Mouse (Mus musculus) heart, postnatal 0 days (tissue): ENCODE measurements at regions not wholly inside any gene's neighbourhood (a gene's known extent, or its start where the extent isn't known, plus 50 kb on each side); places are given as distances from the start of the nearest gene placed in this dataset.
"Not testable (repeated sequence)": the region's sequence is repeated elsewhere in the genome, so short reads cannot be mapped to it uniquely, and the experiment has no call there.

ENCODE experiments used
- ATAC-seq: fragments of 200-750 bp; cut with Nextera tagmentation; 2 replicates; pipeline ENCODE4 v1.8.0; 2017; ENCODE audit warnings: low read depth, moderate number of reproducible peaks, moderate library complexity; ENCODE audit not compliant: insufficient read depth
- DNase-seq: peaks from one replicate; pipeline ENCODE4 v3.0.0-alpha.2; 2016; ENCODE audit warnings: low spot score
- H3K27ac ChIP-seq: fragments of 300-500 bp; sonication (generic); 2 replicates; pipeline ENCODE4 v1.5.1; 2014; ENCODE audit warnings: low read depth, mild to moderate bottlenecking
- H3K27me3 ChIP-seq: fragments of 300-500 bp; sonication (generic); 2 replicates; pipeline ENCODE4 v1.6.1; 2014; ENCODE audit warnings: low read length, mixed read lengths; ENCODE audit not compliant: control insufficient read depth, insufficient read depth
- H3K36me3 ChIP-seq: fragments of 300-500 bp; sonication (generic); replicated peaks from 2 replicates; pipeline ENCODE4 v1.6.1; 2014; ENCODE audit warnings: low read length, mixed read lengths; ENCODE audit not compliant: control insufficient read depth, insufficient read depth
- H3K4me1 ChIP-seq: fragments of 300-500 bp; sonication (generic); 2 replicates; pipeline ENCODE4 v1.6.1; 2014; ENCODE audit warnings: antibody characterized with exemption; ENCODE audit not compliant: control insufficient read depth, insufficient read depth
- H3K4me2 ChIP-seq: fragments of 300-500 bp; sonication (generic); 2 replicates; pipeline ENCODE4 v1.6.1; 2014; ENCODE audit warnings: low read depth, mild to moderate bottlenecking, low read length, moderate library complexity
- H3K4me3 ChIP-seq: fragments of 300-500 bp; sonication (generic); 2 replicates; pipeline ENCODE4 v1.5.1; 2014; ENCODE audit warnings: low read depth, low read length
- H3K9ac ChIP-seq: fragments of 300-500 bp; sonication (generic); replicated peaks from 2 replicates; pipeline ENCODE4 v1.6.1; 2014; ENCODE audit warnings: low read depth, low read length, mixed read lengths
- H3K9me3 ChIP-seq: fragments of 300-500 bp; sonication (generic); replicated peaks from 2 replicates; pipeline ENCODE4 v1.6.1; 2016; ENCODE audit warnings: low read length; ENCODE audit not compliant: control insufficient read depth
- CTCF ChIP-seq: IDR thresholded peaks from 2 replicates; pipeline ENCODE4 v1.5.1; 2016; ENCODE audit warnings: antibody characterized with exemption, control low read depth, low read depth
- EP300 ChIP-seq: IDR thresholded peaks from 2 replicates; pipeline ENCODE4 v1.6.1; 2016; ENCODE audit warnings: antibody characterized with exemption, low read depth
- WGBS: fragments of 180-500 bp; shearing (Covaris S2); extraction: QIAGEN DNeasy Blood & Tissue Kit; methylation state at CpG from one replicate; pipeline ENCODE4 v1.1.7; 2014; 5-methylcytosine and 5-hydroxymethylcytosine counted together

DNA sequence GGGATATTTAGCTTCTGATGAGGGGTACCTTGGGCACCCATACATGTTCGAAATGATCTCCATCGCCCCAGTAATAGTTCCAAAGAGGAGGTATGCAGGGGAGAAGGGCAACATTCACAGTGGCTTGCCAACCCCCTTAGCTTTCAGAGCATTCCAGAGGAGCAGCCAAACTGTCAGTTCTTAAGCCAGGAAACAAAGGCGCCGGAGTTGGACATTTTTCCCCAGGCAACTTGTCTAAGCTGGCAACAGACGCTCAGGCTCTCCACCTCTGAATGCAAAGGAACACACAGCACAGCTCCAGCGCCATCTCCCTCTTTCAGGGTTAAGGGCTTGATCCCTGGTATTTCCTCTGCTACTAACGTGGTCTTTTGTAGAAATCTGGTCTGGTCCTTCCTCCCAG lies 169.2 kb upstream of the Kit start:
- H3K27me3 ChIP-seq, result no peaks in the 10 kb centered on the region
- no peak for TF ChIP-seq EP300
- TF ChIP-seq CTCF, result no peak
- no peak overlapping the region for H3K9ac ChIP-seq
- ATAC-seq (no peak), DNase-seq (no peak)
- WGBS, result 55% methylated on average over 7 of the region's 7 CpGs
- H3K4me1 ChIP-seq, result no peaks in the 10 kb centered on the region
- H3K36me3 ChIP-seq, result no peaks in the 10 kb centered on the region
- H3K9me3 ChIP-seq, result no peaks in the 10 kb centered on the region
- no peak overlapping the region for H3K4me2 ChIP-seq
- no peak overlapping the region for H3K27ac ChIP-seq
- no peak overlapping the region for H3K4me3 ChIP-seq

DNA sequence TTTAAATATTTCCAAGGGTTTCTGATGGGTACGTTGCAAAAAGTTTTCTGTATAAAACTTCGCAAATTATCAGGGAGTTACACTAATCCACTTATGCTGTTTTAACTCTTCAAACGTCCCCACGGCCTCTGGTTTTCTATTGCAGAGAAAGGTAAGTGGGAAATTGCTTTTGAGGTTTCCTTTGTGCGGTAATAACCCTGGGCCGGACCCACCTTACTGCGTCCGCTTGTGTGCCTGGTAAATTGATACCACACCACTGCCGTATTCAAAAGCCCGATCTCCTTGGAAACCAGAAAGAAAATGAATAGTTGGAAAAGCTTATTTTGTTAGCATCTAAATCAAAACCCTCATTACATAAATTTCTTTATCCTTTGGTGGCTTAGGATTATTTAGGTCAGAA lies 167.0 kb upstream of the Kit start:
- H3K9me3 ChIP-seq, result no peaks in the 10 kb centered on the region
- DNase-seq (no peak), ATAC-seq (no peak)
- H3K9ac ChIP-seq, result no peak overlapping the region
- no peaks in the 10 kb centered on the region for H3K27me3 ChIP-seq
- no peaks in the 10 kb centered on the region for H3K4me1 ChIP-seq
- WGBS, result 86% methylated on average over 10 of the region's 10 CpGs
- no peaks in the 10 kb centered on the region for H3K36me3 ChIP-seq
- no peak overlapping the region for H3K4me2 ChIP-seq
- no peak overlapping the region for H3K27ac ChIP-seq
- no peak for TF ChIP-seq CTCF
- no peak for TF ChIP-seq EP300
- no peak overlapping the region for H3K4me3 ChIP-seq

DNA sequence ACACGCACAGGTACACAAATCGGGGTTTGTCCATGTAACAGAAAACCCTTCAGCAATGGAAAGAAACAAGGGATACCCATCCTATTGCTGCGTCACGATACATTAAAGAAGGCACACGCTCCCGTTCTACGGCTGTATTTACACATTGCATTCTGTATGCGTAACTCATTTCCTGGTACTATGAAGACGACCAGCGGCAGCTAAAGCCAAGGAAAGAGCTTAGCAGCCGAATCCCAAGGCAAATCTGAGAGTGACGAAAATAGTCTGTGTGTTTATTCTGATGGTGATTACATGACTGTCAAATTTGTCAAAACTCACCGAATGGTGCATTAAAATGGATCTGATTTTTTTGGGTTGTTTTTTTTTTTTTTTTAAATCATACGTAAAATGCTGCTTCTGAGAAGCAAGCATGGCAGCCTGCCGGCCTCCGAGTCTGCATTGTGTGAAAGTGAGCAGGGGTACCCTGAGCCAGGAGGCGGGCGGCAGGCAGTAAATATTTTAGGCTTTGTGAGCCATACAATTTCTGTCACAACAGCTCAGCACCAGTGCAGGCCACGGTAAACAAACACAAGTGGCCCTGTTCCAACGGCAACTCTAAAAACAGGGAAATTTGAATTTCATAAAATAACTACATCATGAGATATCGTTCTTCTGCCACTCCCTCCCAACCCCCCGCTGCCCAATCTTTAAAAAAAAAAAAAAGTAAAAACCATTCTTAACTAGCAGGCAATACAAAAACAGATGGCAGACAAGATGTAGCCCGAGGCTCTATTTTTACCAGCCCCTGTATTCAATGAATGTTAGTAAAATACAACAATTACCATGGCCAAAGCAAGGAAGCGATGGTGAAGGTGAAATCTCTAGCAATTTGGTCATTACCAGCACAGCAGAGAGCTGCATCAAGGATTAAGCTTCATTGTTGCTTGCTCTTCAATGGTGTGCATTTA lies 164.2 kb upstream of the Kit start:
- TF ChIP-seq EP300 (no peak), CTCF (no peak)
- ATAC-seq, result no peak
- 87% methylated on average over 24 of the region's 24 CpGs for WGBS
- no peaks in the 10 kb centered on the region for H3K9me3 ChIP-seq
- no peak overlapping the region for H3K4me3 ChIP-seq
- no peaks in the 10 kb centered on the region for H3K4me1 ChIP-seq
- no peak overlapping the region for H3K27ac ChIP-seq
- DNase-seq, result no peak
- no peaks in the 10 kb centered on the region for H3K27me3 ChIP-seq
- H3K9ac ChIP-seq, result no peak overlapping the region
- H3K36me3 ChIP-seq, result no peaks in the 10 kb centered on the region
- H3K4me2 ChIP-seq, result no peak overlapping the region

GRCm38 (mm10) chr5:75419282-75419681 lies 155.4 kb upstream of the Kit start:
- H3K4me3 ChIP-seq, H3K9me3 ChIP-seq, H3K4me2 ChIP-seq, DNase-seq, H3K27ac ChIP-seq, H3K9ac ChIP-seq, H3K4me1 ChIP-seq, H3K27me3 ChIP-seq, H3K36me3 ChIP-seq, ATAC-seq: not testable (repeated sequence)
- WGBS, result 76% methylated on average over 2 of the region's 2 CpGs

DNA sequence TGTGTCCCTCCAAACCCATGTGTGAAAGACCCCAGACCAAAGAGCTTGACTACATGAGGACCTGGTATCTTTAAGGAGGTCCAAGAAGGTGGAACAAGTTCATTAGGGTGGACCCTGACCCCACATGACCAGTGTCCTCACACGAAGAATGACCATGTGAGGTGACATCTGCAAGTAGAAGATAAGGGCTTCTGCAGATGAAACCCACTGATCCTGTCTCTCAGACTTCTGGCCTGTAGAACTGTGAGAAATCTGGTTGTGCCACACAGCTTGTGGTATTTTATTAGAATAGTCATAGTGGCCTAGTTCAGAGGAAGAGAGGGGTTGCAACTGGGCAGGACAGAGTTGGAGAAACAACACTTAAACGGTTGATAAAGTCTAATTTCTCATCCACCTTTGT lies 141.8 kb upstream of the Kit start:
- WGBS, result 54% methylated on average over 2 of the region's 2 CpGs
- H3K9ac ChIP-seq, result no peak overlapping the region

DNA sequence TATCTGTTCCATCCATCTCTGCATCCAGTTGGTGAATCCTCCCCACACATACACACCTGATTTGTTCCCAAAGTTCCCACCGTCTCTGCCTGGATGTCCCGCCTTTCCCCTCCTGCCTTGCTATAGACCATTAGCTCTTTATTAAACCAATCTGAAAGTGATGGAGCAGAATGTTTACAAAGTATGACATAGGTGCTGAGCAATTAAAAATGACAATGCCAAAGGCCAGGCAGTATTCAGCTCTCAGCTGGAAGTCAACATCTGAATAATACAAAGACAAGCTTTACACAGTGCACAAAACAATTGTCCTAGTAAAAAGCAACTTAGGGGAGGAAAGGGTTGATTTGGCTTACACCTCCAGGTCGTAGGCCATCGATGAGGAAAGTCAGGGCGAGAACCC lies 136.8 kb upstream of the Kit start:
- 72% methylated on average over 5 of the region's 5 CpGs for WGBS
- H3K9ac ChIP-seq, result no peak overlapping the region
- ATAC-seq, result no peak

More for the DNA sequence above, 141.8 kb upstream of the Kit start:
- Histone ChIP-seq H3K9me3 (no peaks in the 10 kb centered on the region), H3K4me1 (no peaks in the 10 kb centered on the region), H3K27me3 (no peaks in the 10 kb centered on the region), H3K4me2 (no peak overlapping the region), H3K4me3 (no peak overlapping the region), H3K36me3 (no peaks in the 10 kb centered on the region), H3K27ac (no peak overlapping the region)
- DNase-seq, result no peak
- no peak for ATAC-seq
- TF ChIP-seq EP300 (no peak), CTCF (no peak)

More for the DNA sequence above, 136.8 kb upstream of the Kit start:
- TF ChIP-seq EP300 (no peak), CTCF (no peak)
- no peak overlapping the region for H3K27ac ChIP-seq
- no peak overlapping the region for H3K4me2 ChIP-seq
- no peak overlapping the region for H3K4me3 ChIP-seq
- H3K4me1 ChIP-seq, result no peaks in the 10 kb centered on the region
- H3K27me3 ChIP-seq, result no peaks in the 10 kb centered on the region
- H3K9me3 ChIP-seq, result no peaks in the 10 kb centered on the region
- no peaks in the 10 kb centered on the region for H3K36me3 ChIP-seq
- no peak for DNase-seq
